Mouse (Mus musculus): ENCODE measurements around the gene Dnah12. TPM values are rescaled to one million over a fixed set of nuclear protein-coding genes. Genes with fewer than 3 reads are reported as not detected.

The Dnah12 gene
- polyA plus RNA-seq (2017; shearing (Covaris generic)): under 1 TPM; 0.18 to 0.74 TPM

DNA sequence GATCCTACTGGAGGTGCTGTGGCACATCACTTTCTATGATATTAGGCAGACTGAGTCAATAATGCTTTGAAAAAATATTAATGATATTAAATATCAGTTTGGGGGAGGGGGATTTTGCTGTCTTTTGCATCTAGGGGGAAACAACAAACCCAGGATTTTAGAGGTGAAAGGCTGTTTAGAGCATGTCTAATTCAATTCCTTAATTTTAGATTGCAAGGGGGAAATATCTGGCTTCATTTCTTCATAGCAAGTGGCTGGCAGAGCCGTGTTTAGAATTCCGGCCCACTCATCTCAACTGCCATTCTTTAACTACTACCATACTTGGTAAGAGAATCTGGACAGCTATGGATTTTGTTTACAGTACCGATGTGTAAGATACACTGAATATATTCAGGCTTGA, at the start of gene Dnah12:
Gene Dnah12 (plus strand): TSS at position 301 of the 400 bp plus-strand sequence.

GRCm38 (mm10) chr14:26669292-26670073, 23.6 kb upstream of the Dnah12 start, which contains the start of gene Pde12:
TSS of gene Pde12 (minus strand) at chr14:26669883.

GRCm38 (mm10) chr14:26894392-26894791, 201.3 kb downstream of the Dnah12 start, which contains the start of gene Asb14:
TSS of gene Asb14 (plus strand) at chr14:26894557.

Other genes starting within 250 kb of the Dnah12 start
- 10 to 100 TPM; 30.8 to 47.4 TPM for gene Slmap, start 158.3 kb upstream of the Dnah12 start, polyA plus RNA-seq (2017; shearing (Covaris generic))
- 10 to 100 TPM; 21.0 to 23.0 TPM for gene Dennd6a, start 119.4 kb upstream of the Dnah12 start, polyA plus RNA-seq (2017; shearing (Covaris generic))
- gene Arf4, start 55.2 kb upstream of the Dnah12 start, polyA plus RNA-seq (2017; shearing (Covaris generic)): 100 to 1,000 TPM; 225 to 233 TPM
- gene Pde12, start 23.4 kb upstream of the Dnah12 start, polyA plus RNA-seq (2017; shearing (Covaris generic)): 10 to 100 TPM; 10.3 to 12.4 TPM
- under 1 TPM; 0.18 to 0.97 TPM for gene Asb14, start 201.3 kb downstream of the Dnah12 start, polyA plus RNA-seq (2017; shearing (Covaris generic))